Mouse (Mus musculus): ENCODE data around the gene Tspan10.

The Tspan10 gene

DNA sequence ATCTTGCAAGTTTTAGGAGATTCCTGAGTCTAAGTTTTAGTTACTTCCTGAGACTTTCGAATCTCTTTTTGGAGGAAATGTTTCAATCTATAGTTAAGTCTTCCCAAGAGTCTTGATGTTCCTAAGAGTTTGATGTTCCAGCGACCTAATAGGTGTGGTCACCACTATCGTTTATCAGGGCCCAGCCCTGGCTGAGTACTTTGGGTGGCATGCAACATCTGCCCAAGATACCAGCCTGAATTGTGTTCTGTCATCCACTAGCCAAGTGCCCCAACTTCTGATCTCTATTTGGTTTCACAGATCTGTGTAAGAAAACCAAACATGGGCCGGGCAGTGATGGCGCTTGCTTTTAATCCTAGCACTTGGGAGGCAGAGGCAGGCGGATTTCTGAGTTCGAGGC lies 13.0 kb downstream of the Tspan10 start:
- no peak for DNase-seq (ENCODE audit: low spot score)

DNA sequence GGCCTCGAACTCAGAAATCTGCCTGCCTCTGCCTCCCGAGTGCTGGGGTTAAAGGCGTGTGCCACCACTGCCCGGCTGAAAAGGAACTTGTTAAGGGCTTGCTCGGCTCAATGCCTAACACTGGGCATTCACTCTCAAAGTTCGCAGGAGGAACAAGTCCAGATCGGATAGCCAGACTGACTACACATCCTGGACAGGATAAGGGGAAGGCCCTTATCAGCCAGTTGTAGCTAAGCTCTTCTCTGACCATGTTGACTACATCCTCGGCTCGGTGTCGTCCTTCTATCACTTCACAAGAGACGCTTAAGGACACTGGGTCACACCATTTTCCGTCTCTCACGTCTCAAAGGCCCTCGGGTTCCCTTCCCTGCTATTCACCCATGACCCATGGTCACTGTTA lies 14.9 kb downstream of the Tspan10 start:
- DNase-seq (ENCODE audit: low spot score) = peak; percentile 16

DNA sequence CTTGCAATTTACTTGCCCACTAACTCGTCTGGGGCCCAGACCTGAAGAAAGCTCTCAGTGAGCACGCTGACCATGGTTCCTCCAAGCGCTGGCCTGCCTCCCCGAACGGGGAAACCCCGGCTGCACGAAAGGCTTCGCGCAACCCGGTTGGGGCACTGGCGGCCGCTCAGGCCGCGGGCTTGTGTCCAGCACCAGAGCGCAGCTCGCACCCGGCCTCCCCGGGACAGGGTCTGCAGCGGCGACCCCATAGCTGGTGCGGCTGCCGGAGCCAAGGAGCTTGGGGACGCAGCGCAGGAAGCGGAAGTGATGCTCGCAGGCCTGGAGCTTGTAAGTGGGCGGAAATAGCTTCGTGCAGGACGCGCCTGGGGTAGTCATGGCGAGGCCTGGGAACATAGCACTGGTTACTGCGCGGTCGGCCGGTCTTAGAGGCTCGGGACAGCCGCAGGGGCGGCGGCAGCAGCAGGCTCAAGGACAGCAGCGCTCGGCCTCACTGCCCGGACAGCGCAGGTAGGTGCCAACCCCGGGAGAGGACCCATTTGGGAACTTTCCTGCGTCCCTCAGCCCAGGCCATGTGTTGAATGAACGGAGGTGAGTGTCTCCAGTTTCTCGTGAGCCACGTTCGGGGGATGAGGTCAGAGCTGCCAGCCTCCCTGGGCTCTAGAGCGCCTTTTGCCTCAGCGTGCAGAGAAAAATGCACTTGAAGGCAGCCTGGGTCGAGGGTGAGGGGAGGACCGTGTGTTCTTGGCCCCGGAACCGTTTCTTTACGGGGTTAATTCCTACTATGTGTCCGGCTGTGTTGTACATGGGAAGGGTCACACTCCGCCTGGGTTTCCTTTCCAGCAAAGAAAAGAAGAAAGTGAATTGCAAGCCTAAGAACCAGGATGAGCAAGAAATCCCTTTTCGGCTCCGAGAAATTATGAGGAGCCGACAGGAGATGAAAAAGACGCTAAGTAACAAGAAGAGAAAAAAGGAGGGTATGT lies 15.6 kb downstream of the Tspan10 start, which contains the start of the genes Oxld1 and Ccdc137:
Gene Oxld1 (minus strand): TSS at position 297 of the 980 bp plus-strand sequence.
Gene Ccdc137 (plus strand): TSS at position 344 of the 980 bp plus-strand sequence.
- DNase-seq (ENCODE audit: low spot score) = peak; percentile 87

DNA sequence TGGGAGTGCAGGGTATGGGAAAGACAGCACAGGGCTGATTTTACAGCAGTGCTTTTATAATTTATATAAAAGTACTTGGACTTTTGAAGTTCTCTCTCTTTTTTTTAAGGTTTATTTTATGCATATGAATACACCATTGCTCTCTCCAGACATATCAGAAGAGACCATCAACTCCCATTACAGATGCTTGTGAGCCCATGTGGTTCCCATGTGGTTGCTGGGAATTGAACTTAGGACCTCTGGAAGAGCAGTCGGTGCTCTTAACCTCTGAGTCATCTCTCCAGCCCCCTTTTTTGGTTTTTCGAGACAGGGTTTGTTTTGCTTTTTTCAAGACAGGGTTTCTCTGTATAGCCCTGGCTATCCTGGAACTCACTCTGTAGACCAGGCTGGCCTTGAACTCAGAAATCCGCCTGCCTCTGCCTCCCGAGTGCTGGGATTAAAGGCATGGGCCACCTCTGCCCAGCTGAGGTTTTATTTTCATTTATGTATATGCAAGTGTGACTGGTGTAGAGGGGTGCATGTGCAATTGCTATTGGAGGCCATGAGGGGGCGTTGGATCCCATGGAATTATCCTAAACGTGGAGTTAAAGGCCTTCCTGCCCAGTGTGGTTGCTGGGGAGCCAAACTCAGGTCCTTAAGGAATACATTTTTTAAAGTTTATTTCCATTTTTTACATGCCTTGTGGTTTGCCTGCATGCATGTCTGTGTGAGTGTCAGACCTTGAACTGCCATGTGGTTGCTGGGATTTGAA lies 16.6 kb downstream of the Tspan10 start:
- DNase-seq (ENCODE audit: low spot score) = no peak

DNA sequence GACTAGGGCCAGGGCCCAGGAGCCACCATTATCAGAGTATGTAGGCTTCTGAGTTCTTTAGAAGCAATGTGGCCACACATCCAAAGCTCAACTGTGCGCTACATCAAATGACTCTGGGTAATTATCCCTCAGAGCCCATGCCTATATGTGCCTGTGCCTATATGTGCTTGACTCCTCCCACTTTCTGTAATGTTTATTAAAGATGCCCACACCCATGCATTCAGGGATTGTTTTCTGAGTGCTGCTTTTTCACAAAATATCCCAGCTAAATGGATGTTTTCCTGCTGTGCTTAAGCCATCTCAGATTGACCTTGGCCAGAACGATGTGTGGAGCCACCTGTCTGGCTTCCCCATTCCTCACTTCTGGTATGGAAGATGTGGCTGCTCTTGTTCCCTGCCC lies 21.1 kb downstream of the Tspan10 start:
- DNase-seq (ENCODE audit: low spot score) = no peak

DNA sequence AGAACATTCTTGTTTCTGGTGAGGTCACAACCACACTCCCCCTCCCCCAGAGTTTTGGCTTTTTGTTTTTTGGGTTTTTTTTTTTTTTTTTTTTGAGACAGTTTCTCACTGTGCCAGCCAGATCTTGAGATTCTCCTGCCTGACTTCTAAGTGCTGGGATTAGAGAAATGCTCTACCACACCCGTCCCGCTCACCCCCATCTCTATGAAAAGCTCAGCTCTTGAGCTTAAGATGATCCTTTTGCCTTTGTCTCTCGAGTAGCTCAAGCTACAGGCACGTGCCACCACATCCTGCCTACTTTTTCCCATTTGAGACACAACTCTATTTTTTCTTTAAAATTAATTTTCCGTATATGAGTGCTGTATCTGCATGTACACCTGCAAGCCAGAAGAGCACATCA lies 21.9 kb downstream of the Tspan10 start:
- no peak for DNase-seq (ENCODE audit: low spot score)

DNA sequence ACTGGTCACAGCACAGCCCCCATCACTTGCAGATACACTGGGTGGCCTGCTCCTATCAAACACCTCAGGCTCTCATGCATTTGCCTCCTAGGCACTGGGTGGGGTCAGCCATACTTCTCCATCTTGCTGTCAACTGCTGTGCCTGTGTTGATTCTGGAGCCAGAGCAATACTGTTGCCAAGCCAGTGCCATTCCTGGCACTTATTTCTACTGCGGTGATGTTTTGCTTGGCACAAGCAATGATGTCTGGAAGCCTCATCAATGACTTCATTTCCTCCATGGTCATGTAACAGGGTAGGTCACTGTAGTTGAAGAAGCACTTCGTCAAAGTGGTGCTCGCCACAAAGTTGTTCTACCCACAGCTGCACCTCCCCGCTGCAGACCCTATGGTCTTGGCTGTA lies 23.1 kb downstream of the Tspan10 start:
- DNase-seq (ENCODE audit: low spot score) = no peak

DNA sequence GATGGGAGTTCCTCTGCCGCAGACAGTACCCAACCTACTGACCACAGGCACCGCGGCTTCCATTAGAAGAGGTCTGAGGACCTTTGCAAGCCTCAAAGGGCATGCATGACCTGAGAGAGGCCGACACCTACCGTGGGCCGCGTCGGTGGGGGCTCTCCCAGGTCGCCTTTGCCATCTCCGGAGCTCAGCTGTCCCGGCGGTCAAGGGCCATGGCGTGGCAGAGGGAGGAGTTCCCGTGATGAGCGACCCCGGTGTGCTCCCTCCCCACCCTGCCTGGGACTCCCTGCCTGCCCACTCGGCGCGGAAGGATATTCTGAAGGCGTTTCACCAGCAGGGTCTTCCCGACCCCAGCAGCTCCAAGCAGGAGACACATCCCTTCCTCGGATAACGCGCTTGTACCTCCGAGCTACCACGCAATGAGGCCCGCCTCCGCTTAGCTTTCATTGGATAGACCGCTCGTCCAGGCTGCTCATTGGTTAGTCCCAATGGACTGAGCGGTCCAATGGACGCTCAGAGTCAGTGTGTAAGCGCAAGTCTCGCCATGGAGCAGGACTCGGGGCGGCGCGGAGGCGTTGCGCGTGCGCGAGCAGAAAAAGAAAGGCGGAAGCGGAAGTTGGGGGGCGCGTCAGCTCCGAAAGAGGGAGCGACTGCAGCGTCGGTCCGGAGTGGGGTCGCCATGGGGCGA lies 24.7 kb downstream of the Tspan10 start, which contains the start of gene Arl16:
Gene Arl16 (minus strand): TSS at position 557 of the 685 bp plus-strand sequence.
- peak; percentile 98 for DNase-seq (ENCODE audit: low spot score)

DNA sequence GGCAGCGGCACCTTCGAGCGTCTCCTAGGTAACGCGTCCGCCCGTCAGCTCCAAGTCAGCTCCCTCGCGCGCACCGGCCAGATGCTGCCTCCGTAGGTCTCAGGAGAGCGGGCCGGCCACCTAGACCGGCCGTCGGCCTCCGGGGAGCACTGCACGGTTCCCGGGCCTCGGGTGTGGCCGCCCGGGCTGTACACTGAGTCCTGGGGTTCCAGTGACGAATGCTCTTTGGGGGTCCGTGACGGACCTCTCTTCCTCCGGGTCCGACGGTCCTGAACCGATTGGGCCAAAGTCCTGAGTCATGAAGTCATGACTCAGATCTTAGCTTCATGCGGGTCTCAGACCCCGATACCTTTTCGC lies 25.3 kb downstream of the Tspan10 start:
- DNase-seq (ENCODE audit: low spot score) = no peak

DNA sequence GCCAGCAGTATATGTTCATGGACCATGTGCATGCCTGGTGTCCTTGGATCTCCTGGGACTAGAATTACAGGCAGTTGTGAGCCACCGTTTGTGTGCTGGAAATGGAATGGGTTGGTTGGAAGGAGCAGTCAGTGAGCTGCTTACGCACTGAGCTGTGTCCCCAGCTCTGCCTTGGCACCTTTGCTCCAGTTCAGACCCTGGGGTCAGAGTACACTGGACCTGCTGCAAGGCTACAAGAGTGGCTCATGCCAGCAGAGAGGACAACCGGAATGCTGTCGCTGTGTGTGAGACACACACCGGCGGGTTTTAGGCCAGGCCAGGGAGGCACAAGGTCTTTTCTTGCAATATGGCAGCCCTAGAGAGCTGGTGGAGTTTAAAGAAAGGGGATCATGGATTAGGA lies 29.6 kb downstream of the Tspan10 start:
- DNase-seq (ENCODE audit: low spot score) = no peak

DNA sequence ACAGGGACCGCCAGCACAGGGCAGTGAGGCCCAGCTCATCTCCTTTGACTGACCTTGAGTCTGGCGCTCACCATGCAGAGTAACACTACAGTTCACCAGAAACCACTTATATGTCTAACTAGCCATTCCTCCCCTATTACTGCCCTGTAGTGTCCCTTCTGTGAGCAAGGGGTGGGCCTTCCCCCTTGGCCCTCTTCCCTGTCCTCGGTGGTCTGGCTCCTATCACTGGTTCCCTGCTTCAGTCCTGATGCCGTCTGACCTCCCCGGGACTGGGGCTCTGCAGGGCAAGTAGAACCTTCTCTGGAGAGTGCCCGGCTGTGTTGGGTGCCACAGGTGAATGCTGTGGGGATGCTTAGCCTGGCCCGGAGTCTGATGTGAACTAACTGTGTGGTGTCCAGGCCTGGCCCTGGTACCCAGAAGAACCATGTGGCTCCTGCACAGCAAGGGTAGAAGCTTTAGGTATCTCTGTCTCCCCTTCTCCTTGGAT lies 41.0 kb downstream of the Tspan10 start:
- DNase-seq (ENCODE audit: low spot score) = no peak

DNA sequence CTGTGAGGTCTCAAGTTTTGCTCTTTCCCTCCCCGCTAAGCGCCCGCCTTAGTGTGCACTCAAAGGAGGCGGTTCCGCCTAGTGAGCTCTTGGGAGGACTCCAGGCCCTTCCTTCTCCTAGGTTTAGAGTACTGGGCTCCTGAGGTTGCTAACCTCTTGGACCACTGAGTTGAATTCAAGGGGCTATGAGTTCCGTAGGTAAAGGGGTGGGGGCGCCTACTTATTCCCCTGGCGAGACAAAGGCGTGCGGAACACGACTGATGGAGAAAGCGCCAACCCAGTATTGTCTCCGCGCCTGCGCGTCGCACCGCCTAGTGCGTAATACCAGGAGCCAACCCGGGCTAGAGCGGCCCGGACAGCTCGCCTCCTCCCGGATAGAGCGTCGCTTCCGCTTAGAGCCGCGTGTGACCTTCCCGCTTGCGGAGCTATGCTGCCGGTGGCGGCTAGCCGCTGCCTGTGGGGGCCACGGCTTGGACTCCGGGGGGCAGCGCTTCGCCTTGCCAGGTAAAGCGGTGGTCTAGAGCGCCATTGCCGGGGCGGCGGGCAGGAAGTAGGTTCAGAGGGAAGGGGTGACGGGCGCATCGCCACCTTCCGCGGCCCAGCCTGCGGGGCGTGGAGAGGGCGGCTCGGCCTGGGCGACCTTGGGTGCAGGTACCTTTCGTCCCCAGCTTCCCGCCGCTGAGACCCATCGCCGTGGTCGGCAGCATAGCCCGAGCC lies 42.0 kb downstream of the Tspan10 start, which contains the start of gene Mrpl12:
Gene Mrpl12 (plus strand): TSS at position 349 of the 717 bp plus-strand sequence.
- DNase-seq (ENCODE audit: low spot score) = peak; percentile 92

DNA sequence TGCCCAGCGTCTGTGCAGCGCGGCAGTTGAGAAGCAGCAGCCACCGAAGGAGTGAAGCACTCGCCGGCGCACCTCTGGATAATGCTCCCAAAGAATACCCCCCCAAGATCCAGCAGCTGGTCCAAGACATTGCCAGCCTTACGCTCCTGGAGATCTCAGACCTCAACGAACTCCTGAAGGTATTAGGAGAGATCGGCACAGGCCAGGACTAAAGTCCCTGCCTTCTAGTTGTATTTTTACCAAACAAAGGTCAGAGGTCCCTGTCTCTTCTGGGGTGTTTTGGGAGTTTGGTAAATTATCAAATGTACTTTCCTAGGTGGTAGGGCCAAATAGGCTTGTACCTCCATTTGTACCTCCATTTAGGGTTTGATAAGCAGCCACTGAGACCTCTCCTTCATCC lies 42.8 kb downstream of the Tspan10 start:
- DNase-seq (ENCODE audit: low spot score) = no peak

DNA sequence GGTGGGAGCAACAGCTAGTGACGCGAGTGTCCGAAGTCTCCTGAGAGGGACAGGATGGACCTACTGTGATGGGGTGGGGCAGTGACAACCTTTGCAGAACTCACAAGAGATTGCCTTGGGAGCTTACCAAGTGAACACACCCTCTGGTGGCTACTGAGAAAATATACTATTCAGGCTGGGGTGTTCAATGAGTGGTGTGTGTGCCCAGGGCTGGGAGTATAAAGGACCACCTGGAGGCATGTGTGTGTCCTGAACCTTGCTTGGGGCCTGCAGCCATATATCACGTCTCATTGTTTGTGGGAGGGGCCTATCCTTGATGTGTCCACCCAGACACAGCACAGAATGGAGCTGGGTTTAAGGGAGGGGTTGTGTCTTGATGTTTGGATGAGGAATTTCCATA lies 46.1 kb downstream of the Tspan10 start:
- no peak for DNase-seq (ENCODE audit: low spot score)

DNA sequence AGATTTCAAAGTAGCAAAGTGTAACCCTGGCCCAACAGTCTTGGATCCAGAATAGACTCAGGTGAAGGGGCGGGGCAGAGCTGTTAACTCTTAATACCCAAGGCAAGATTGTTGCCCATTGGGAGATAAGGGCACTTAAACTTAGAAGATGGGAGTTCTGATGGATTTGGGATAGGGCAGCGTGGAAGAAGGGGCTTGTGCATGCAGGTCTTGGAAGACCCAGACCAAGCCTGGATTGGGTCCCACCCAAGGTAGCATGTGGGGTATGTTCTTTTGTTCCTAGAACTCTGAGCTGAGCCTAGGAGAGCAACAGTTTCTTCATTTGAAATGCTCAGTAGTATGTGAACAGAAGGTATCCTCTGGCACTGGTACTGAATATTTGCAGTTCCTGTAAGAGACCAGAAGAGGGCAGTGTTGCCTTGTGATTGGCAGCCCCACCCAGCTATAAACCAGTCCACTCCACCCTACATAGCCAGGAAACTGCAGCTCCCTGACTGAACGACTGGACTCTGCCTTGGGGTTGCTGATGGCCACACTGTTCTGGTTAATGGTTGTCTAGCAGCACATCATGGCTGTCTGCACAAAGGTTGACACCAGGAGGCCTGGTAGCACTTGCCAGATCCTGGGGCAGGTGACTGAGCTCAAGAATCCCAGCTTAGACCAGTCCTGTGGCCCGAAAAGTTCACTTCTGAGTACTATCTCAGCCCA lies 46.8 kb downstream of the Tspan10 start:
- DNase-seq (ENCODE audit: low spot score) = peak; percentile 92

DNA sequence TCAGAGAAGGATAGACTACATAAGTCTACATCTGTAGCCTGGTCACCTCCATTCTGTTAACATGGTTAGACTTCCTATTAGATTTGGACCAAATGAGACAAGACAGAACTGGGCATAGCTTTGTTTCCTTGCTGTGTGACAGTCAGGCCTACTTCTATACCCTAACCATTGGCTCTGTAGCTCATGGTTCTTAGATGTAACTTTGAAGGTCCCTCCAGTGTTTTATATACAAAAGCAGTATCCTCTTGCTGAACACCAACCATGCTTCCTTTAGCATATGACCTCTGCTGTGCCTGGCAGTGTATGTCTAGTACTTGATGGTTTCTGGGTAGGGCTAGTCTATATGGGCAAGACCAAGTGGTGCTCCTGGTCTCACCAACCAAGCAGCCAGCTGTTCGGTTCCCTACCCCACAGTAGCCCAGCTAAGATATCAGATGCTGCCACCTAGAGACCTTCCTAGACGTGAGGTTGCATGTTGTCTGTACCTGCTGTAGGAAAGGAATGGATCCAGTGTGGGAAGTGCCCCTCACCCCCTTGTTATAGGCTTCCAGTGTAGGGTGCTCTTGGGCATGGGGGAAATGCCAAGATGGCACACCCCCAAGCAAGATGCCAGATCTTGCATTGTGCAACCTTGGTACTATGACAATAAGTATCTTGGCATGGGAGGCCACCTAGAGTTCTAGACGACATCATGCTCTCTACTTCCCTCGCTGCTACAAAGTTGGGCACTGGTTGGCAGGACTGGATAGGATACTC lies 48.0 kb downstream of the Tspan10 start:
- no peak for DNase-seq (ENCODE audit: low spot score)

DNA sequence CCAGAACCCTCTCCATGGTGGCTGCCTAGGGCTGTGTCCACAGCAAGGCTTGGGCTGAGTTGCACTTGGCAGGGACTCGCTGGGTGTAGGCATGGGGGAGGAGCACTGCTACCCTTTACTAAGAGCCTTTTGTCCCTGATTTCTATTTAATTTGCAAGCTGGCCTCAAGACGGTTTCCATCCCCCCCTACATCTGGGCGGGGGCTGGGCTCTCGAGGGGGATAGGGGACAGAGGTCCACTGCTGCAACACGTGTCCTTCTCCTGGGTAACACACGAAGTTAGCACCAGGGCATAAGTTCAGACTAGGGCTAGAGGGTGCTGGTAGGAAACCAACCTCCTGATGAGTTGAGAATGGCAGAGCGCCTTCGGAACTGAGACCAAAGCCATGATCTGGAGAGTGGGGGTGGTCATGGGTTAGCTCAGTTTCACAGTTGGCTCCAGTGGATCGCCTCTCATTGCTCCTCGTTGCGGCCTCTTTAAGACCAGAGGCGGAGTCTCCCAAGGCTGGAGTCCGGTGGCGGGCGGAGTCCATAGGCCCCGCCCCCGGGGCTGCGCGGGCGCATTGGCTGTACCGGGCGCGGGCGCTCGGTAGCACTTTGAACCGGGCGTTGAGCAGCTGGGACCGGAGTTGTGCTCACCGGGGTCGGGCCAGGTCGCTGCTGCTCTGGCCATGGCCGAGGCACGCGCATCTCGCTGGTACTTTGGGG lies 49.0 kb downstream of the Tspan10 start, which contains the start of gene Slc25a10:
Gene Slc25a10 (plus strand): TSS at position 524 of the 707 bp plus-strand sequence.
- DNase-seq (ENCODE audit: low spot score) = peak; percentile 93

DNA sequence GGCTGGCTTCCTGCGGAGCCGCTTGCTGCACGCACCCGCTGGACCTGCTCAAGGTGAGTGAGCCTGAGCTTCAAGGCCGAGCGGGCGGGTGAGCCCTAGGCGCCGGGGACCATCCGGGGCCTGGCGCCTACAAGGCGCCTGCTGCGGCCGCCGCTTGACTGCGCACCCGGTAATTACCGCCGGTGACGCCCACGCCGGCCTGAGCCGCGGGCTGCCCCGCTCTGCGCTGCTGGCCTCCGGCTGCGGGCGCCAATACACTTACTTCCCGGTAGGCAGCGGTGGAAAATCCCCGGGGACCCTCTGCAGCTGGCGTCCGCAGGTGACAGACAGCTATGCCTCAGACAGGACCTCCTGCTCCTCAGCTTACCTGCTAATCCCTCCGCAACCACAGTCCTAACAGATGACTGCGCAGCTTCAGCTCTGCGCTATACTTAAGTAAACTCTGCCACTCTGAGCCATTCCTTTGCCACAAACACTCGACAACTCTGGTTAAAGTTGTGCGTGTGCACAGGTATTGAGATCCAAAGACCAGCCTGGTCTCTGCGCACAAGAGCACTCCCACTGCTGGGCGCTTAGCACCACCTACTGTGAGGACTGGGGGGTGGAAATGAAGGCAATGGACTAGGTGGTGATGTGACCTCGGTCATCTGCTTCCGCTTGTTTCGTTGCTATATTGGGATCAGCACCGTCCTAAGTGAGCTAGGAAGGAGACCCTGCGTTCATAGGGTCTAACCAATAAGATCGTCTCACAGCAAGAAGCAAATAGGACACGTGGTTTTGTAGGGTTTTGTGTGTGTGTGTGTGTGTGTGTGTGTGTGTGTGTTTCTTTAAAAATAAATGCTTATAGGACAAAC lies 49.8 kb downstream of the Tspan10 start:
- DNase-seq (ENCODE audit: low spot score) = peak; percentile 73

All from yolk sac, embryonic 10.5 days (tissue).